Mouse (Mus musculus) ovary, adult 10 weeks (tissue): ENCODE measurements around the gene Atf7ip2. TPM values are rescaled to one million over a fixed set of nuclear protein-coding genes. Genes with fewer than 3 reads are reported as not detected.

ENCODE experiments used
- polyA plus RNA-seq: library from polyadenylated mRNA; stranded (reverse); fragments of 350-450 nt; fragmentation: Illumina TruSeq; extraction: RNeasy Lipid Tissue Mini Kit (QIAGEN cat#74804); gene quantifications from one replicate; pipeline ENCODE4 v1.2.3, GENCODE M21; 2014

The Atf7ip2 gene
- 22.4 TPM for polyA plus RNA-seq

DNA sequence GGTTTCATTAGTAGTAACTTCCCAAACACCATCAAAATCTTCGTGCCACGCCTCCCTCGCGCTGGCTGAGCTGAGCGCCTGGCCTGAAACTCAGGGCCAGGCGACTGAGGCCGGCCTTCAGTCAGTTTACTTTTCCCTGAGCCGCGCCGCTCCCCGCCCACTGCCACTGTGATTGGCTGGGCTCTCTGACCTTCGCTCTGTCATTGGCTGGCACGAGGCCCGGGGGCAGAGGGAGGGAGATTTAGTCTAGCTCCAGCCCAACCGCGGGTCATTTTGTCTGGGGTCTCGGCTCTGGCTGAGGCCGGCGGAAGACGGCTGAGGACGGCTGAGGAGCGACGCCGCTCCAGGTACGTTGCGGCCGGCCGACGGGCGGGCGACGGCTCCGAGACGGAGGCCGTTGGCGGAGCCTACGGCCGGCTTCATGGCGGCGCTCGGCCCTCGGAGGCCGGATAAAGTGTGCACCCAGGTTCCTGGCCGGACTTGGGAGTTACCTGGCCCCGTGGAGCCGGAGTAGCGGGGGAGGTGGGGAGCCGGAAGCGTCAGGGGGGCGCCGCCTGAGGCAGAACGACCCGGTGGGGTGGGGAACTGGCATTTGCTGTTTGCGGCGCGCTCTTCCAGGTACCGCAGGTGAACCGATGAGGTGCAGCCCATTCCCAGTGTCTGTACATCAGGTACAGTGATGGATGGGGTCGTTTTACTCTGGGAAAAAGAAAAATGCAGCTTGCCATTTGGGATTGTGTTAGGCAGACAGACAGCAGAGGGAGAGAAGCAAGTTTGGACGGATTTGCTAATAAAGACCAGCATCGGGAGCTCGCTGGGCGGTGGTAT, at the start of gene Atf7ip2:
Atf7ip2 (plus strand) TSS at position 34 of the 828 bp plus-strand sequence.

DNA sequence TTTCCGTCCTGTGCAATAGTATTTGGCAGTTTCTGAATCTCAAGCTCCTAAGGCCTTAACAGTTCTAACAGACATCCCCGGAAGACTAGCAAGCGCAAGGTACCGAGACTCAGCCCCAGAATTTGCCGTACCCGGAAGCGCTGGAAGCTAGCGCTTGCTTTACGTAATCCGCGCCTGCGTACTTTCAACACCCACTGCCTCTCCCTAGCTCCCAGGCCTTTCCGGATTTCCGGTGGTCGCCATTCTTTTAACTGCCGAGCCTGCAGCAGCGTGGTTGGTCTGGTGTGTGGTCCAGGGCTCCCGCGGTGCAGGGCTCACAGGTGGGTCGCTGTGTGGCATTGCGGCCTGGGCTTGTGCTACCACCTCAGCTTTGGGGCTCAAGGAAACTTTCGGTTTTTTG, 22.5 kb upstream of the Atf7ip2 start, which contains the start of gene Rpl39l:
Rpl39l (plus strand) TSS at position 222 of the 400 bp plus-strand sequence.

Other genes with a start within 250 kb of the Atf7ip2 start
- gene Grin2a, start 197.2 kb upstream of the Atf7ip2 start, polyA plus RNA-seq = not detected
- 5.4 TPM for gene Rpl39l, start 22.5 kb upstream of the Atf7ip2 start, polyA plus RNA-seq
- 22.3 TPM for gene Emp2, start 121.3 kb downstream of the Atf7ip2 start, polyA plus RNA-seq
- not detected for gene Tekt5, start 202.8 kb downstream of the Atf7ip2 start, polyA plus RNA-seq
- gene Nubp1, start 219.2 kb downstream of the Atf7ip2 start, polyA plus RNA-seq = 4.9 TPM